Mouse (Mus musculus) G1E (cell line): ENCODE data around the gene Pygm. TPM values are rescaled to one million over a fixed set of nuclear protein-coding genes. Genes with fewer than 3 reads are reported as not detected.

Experiments
- ATAC-seq: 2 replicates; pipeline ENCODE4 v1.8.0; 2016; ENCODE audit warnings: mild to moderate bottlenecking; ENCODE audit not compliant: insufficient number of reproducible peaks, poor library complexity, low FRiP score, severe bottlenecking; ENCODE audit errors: extremely low read depth
- DNase-seq: peaks from one replicate; pipeline ENCODE4 v3.0.0; 2012; ENCODE audit warnings: low spot score
- H3K27me3 ChIP-seq: 2 replicates; pipeline ENCODE4 v1.6.1; 2012; ENCODE audit warnings: mild to moderate bottlenecking, low read length, inconsistent platforms; ENCODE audit not compliant: insufficient read depth
- H3K36me3 ChIP-seq: replicated peaks from 2 replicates; pipeline ENCODE3; 2012; ENCODE audit warnings: mild to moderate bottlenecking, inconsistent platforms
- H3K4me1 ChIP-seq: 2 replicates; pipeline ENCODE4 v1.6.1; 2012; ENCODE audit warnings: low read depth, low read length, inconsistent platforms, mixed read lengths; ENCODE audit not compliant: insufficient read depth
- H3K4me3 ChIP-seq: 2 replicates; pipeline ENCODE4 v1.5.1; 2012; ENCODE audit warnings: low read depth, mild to moderate bottlenecking, inconsistent platforms, low read length, moderate library complexity, mixed read lengths
- H3K9me3 ChIP-seq: replicated peaks from 2 replicates; pipeline ENCODE4 v1.6.1; 2012; ENCODE audit warnings: inconsistent platforms
- CTCF ChIP-seq: IDR thresholded peaks from 2 replicates; pipeline ENCODE4 v1.5.1; 2012; ENCODE audit warnings: low read depth, low read length, inconsistent platforms, mixed read lengths
- GATA1 ChIP-seq: IDR thresholded peaks from 2 replicates; pipeline ENCODE4 v1.6.1; 2012; ENCODE audit warnings: borderline replicate concordance, low read length, inconsistent platforms, mixed read lengths
- GATA2 ChIP-seq: IDR thresholded peaks from 2 replicates; pipeline ENCODE4 v1.6.1; 2012; ENCODE audit warnings: low read depth, low read length, inconsistent platforms, borderline replicate concordance
- POLR2AphosphoS5 ChIP-seq: IDR thresholded peaks from 2 replicates; pipeline ENCODE4 v1.6.1; 2012; ENCODE audit warnings: low read depth, low read length, inconsistent platforms; ENCODE audit not compliant: insufficient replicate concordance
- TAL1 ChIP-seq: conservative IDR thresholded peaks from 2 replicates; pipeline ENCODE4 v1.6.1; 2012; ENCODE audit warnings: low read depth, low read length, inconsistent platforms, mixed read lengths
- polyA plus RNA-seq: library from polyadenylated mRNA; stranded (reverse); fragments of >175 nt; gene quantifications from 2 replicates; pipeline ENCODE4 v1.2.3, GENCODE M21; 2012
- total RNA-seq, 2 experiments: library from RNA; stranded (forward) in 1 of 2; stranded (reverse) in 1 of 2; fragments of 200-1000 nt in 1 of 2; fragments of >200 nt in 1 of 2; fragmentation: Nextera tagmentation in 1 of 2; gene quantifications; 2 replicates each; pipeline ENCODE4 v1.2.3; 2014 to 2017

Pygm gene
- total and polyA plus RNA-seq, 3 experiments, result 0.14 to 7.1 (median 0.87) TPM

GRCm38 (mm10) chr19:6349215-6349983 is 34.8 kb upstream of the Pygm start:
- peaks cover 94% of the 10 kb centered on the region for H3K36me3 ChIP-seq
- no peaks in the 10 kb centered on the region for H3K27me3 ChIP-seq
- no peak for DNase-seq
- H3K4me3 ChIP-seq, result no peak overlapping the region
- peaks cover 7% of the 10 kb centered on the region for H3K4me1 ChIP-seq
- ATAC-seq, result no peak
- no peaks in the 10 kb centered on the region for H3K9me3 ChIP-seq
- TF ChIP-seq CTCF (no peak), GATA1 (no peak), GATA2 (no peak), TAL1 (no peak), POLR2AphosphoS5 (no peak)

- H3K4me3 ChIP-seq, result no peak overlapping the region
- H3K36me3 ChIP-seq, result peaks cover 85% of the 10 kb centered on the region
- H3K9me3 ChIP-seq, result no peaks in the 10 kb centered on the region
- H3K27me3 ChIP-seq, result no peaks in the 10 kb centered on the region
- H3K4me1 ChIP-seq, result peaks cover 4% of the 10 kb centered on the region
- DNase-seq, result no peak
- TF ChIP-seq CTCF (no peak), GATA1 (no peak), POLR2AphosphoS5 (no peak), TAL1 (no peak), GATA2 (no peak)
- ATAC-seq, result no peak
These were observed 32.6 kb upstream of the Pygm start for GRCm38 (mm10) chr19:6351431-6352106.

GRCm38 (mm10) chr19:6352107-6352505 is 32.1 kb upstream of the Pygm start:
- no peak for TF ChIP-seq CTCF
- TF ChIP-seq POLR2AphosphoS5, result no peak
- TF ChIP-seq GATA1, result no peak
- TF ChIP-seq GATA2, result no peak
- no peak for TF ChIP-seq TAL1
- no peaks in the 10 kb centered on the region for H3K27me3 ChIP-seq
- H3K36me3 ChIP-seq, result peaks cover 84% of the 10 kb centered on the region
- H3K9me3 ChIP-seq, result no peaks in the 10 kb centered on the region
- no peak overlapping the region for H3K4me3 ChIP-seq
- ATAC-seq (no peak), DNase-seq (no peak)
- H3K4me1 ChIP-seq, result peaks cover 4% of the 10 kb centered on the region

- no peaks in the 10 kb centered on the region for H3K9me3 ChIP-seq
- H3K36me3 ChIP-seq, result peaks cover 74% of the 10 kb centered on the region
- H3K4me3 ChIP-seq, result no peak overlapping the region
- ATAC-seq, result no peak
- TF ChIP-seq CTCF (no peak), POLR2AphosphoS5 (no peak), GATA1 (no peak), GATA2 (no peak), TAL1 (no peak)
- H3K27me3 ChIP-seq, result no peaks in the 10 kb centered on the region
- DNase-seq, result no peak
- H3K4me1 ChIP-seq, result peaks cover 4% of the 10 kb centered on the region
These were observed 30.2 kb upstream of the Pygm start for GRCm38 (mm10) chr19:6354030-6354429.

GRCm38 (mm10) chr19:6361291-6361690 is 22.9 kb upstream of the Pygm start:
- no peak for TF ChIP-seq GATA1
- TF ChIP-seq POLR2AphosphoS5, result no peak
- no peak for TF ChIP-seq CTCF
- TF ChIP-seq TAL1, result no peak
- TF ChIP-seq GATA2, result no peak
- Histone ChIP-seq H3K4me3 (no peak overlapping the region), H3K9me3 (no peaks in the 10 kb centered on the region), H3K36me3 (peaks cover 52% of the 10 kb centered on the region), H3K27me3 (no peaks in the 10 kb centered on the region), H3K4me1 (peaks cover 12% of the 10 kb centered on the region)
- no peak for ATAC-seq
- no peak for DNase-seq

- Histone ChIP-seq H3K36me3 (peaks cover 65% of the 10 kb centered on the region), H3K4me3 (peak overlapping the region; percentile 97), H3K27me3 (no peaks in the 10 kb centered on the region), H3K9me3 (no peaks in the 10 kb centered on the region), H3K4me1 (peaks cover 29% of the 10 kb centered on the region)
- no peak for TF ChIP-seq GATA1
- no peak for TF ChIP-seq GATA2
- no peak for TF ChIP-seq TAL1
- no peak for TF ChIP-seq POLR2AphosphoS5
- TF ChIP-seq CTCF, result no peak
- no peak for ATAC-seq
- DNase-seq, result no peak
These were observed 21.1 kb upstream of the Pygm start for GRCm38 (mm10) chr19:6363091-6363410.
